Mouse (Mus musculus) monocyte, adult 59 days (primary cell): ENCODE measurements around the gene Emx2. TPM values are rescaled to one million over a fixed set of nuclear protein-coding genes. Genes with fewer than 3 reads are reported as not detected.

ENCODE experiments used
- total RNA-seq, 2 experiments: library from RNA; stranded (reverse); gene quantifications; one replicate each; pipeline ENCODE4 v1.2.4; 2023

Gene Emx2
- total RNA-seq = not detected

GRCm38 (mm10) chr19:59457951-59458742 is at the start of gene Emx2:
Gene Emx2, plus strand, starts transcription at chr19:59458372.

Other genes with a start within 250 kb of the Emx2 start
- not detected for gene Kcnk18, start 239.2 kb upstream of the Emx2 start, total RNA-seq
- under 1 TPM in 1 of 2 experiments, not detected in 1; 0.21 TPM for gene Slc18a2, start 197.5 kb upstream of the Emx2 start, total RNA-seq
- gene Rps12-ps3, start 136.1 kb upstream of the Emx2 start, total RNA-seq = 100 to 1,000 TPM; 909 to 975 TPM
- 10 to 100 TPM; 36.0 to 36.2 TPM for gene Pdzd8, start 112.6 kb upstream of the Emx2 start, total RNA-seq